Mouse (Mus musculus) liver, embryonic 11.5 days (tissue): Measurements from ENCODE around the gene Gnat2. TPM values are rescaled to one million over a fixed set of nuclear protein-coding genes. Genes with fewer than 3 reads are reported as not detected.
A peak's percentile ranks its signal among the peaks of the same experiment; 100 is the strongest.

Experiments
- ATAC-seq: fragments of 200-750 bp; cut with Nextera tagmentation; replicated peaks from 2 replicates; pipeline ENCODE4 v1.8.0; 2017; ENCODE audit warnings: moderate number of reproducible peaks, mild to moderate bottlenecking, moderate TSS enrichment, moderate library complexity; ENCODE audit not compliant: low FRiP score
- DNase-seq: peaks from one replicate; pipeline ENCODE4 v3.0.0-alpha.2; 2017; ENCODE audit warnings: low spot score
- H3K27ac ChIP-seq: fragments of 300-500 bp; sonication (generic); 2 replicates; pipeline ENCODE4 v1.5.1; 2014; ENCODE audit warnings: mild to moderate bottlenecking, low read depth, low read length, control low read depth
- H3K27me3 ChIP-seq: fragments of 300-500 bp; sonication (generic); replicated peaks from 2 replicates; pipeline ENCODE4 v1.6.1; 2014; ENCODE audit warnings: low read length, mixed read lengths; ENCODE audit not compliant: control insufficient read depth, insufficient read depth
- H3K36me3 ChIP-seq: fragments of 300-500 bp; sonication (generic); 2 replicates; pipeline ENCODE4 v1.6.1; 2014; ENCODE audit warnings: mild to moderate bottlenecking, low read length, moderate library complexity, mixed read lengths; ENCODE audit not compliant: control insufficient read depth, insufficient read depth
- H3K4me1 ChIP-seq: fragments of 300-500 bp; sonication (generic); replicated peaks from 2 replicates; pipeline ENCODE4 v1.6.1; 2014; ENCODE audit warnings: low read length, mixed read lengths; ENCODE audit not compliant: control insufficient read depth, insufficient read depth
- H3K4me2 ChIP-seq: fragments of 300-500 bp; sonication (generic); 2 replicates; pipeline ENCODE4 v1.6.1; 2014; ENCODE audit warnings: mild to moderate bottlenecking, control low read depth, moderate library complexity
- H3K4me3 ChIP-seq: fragments of 300-500 bp; sonication (generic); 2 replicates; pipeline ENCODE4 v1.5.1; 2014; ENCODE audit warnings: low read depth, low read length, control low read depth
- H3K9ac ChIP-seq: fragments of 300-500 bp; sonication (generic); 2 replicates; pipeline ENCODE4 v1.6.1; 2014; ENCODE audit warnings: low read depth, low read length, control low read depth
- H3K9me3 ChIP-seq: fragments of 300-500 bp; sonication (generic); 2 replicates; pipeline ENCODE4 v1.6.1; 2016; ENCODE audit warnings: low read length, inconsistent platforms, mixed read lengths; ENCODE audit not compliant: control insufficient read depth
- WGBS: fragments of 180-500 bp; shearing (Covaris S2); extraction: QIAGEN DNeasy Blood & Tissue Kit; methylation state at CpG from one replicate; pipeline ENCODE4 v1.1.7; 2014; 5-methylcytosine and 5-hydroxymethylcytosine counted together
- polyA plus RNA-seq: library from polyadenylated mRNA; unstranded; fragments of >200 nt; fragmentation: Nextera tagmentation; extraction: Ambion mirVana; gene quantifications from 2 replicates; pipeline ENCODE4 v1.2.1, GENCODE M21; 2014

The Gnat2 gene
- polyA plus RNA-seq, 1 experiment from 2014 or later = 4.2 TPM

GRCm38 (mm10) chr3:108131216-108131615 lies 38.6 kb downstream of the Gnat2 start:
- Histone ChIP-seq H3K4me3 (no peak overlapping the region), H3K4me2 (no peak overlapping the region), H3K9ac (peak overlapping the region; percentile 0; the same call in 1 of the 2 replicates), H3K36me3 (no peaks in the 10 kb centered on the region), H3K9me3 (no peaks in the 10 kb centered on the region), H3K27me3 (no peaks in the 10 kb centered on the region), H3K27ac (peak overlapping the region; percentile 3; the same call in 1 of the 2 replicates), H3K4me1 (peaks cover 50% of the 10 kb centered on the region)
- 83% methylated on average over 5 of the region's 5 CpGs for WGBS
- DNase-seq (no peak), ATAC-seq (no peak)

GRCm38 (mm10) chr3:108131821-108132220 lies 39.2 kb downstream of the Gnat2 start:
- Histone ChIP-seq H3K9ac (no peak overlapping the region), H3K9me3 (no peaks in the 10 kb centered on the region), H3K4me2 (no peak overlapping the region), H3K27ac (peak overlapping the region; percentile 65; the same call in 1 of the 2 replicates), H3K36me3 (no peaks in the 10 kb centered on the region), H3K4me1 (peaks cover 47% of the 10 kb centered on the region), H3K4me3 (no peak overlapping the region), H3K27me3 (no peaks in the 10 kb centered on the region)
- DNase-seq (no peak), ATAC-seq (no peak)
- WGBS = 80% methylated on average over 1 of the region's 1 CpGs

GRCm38 (mm10) chr3:108132484-108132883 lies 39.9 kb downstream of the Gnat2 start:
- DNase-seq (no peak), ATAC-seq (no peak)
- Histone ChIP-seq H3K4me1 (peaks cover 47% of the 10 kb centered on the region), H3K4me2 (no peak overlapping the region), H3K27ac (peak overlapping the region; percentile 65; the same call in 1 of the 2 replicates), H3K27me3 (no peaks in the 10 kb centered on the region), H3K4me3 (no peak overlapping the region), H3K36me3 (no peaks in the 10 kb centered on the region; the same call in 1 of the 2 replicates), H3K9me3 (no peaks in the 10 kb centered on the region), H3K9ac (no peak overlapping the region)
- 87% methylated on average over 1 of the region's 1 CpGs for WGBS

- no peak overlapping the region for H3K4me3 ChIP-seq
- H3K9me3 ChIP-seq = no peaks in the 10 kb centered on the region
- no peak for ATAC-seq
- 65% methylated on average over 11 of the region's 11 CpGs for WGBS
- H3K4me2 ChIP-seq = no peak overlapping the region
- H3K36me3 ChIP-seq = no peaks in the 10 kb centered on the region; the same call in 1 of the 2 replicates
- H3K27me3 ChIP-seq = no peaks in the 10 kb centered on the region
- no peak for DNase-seq
- H3K27ac ChIP-seq = no peak overlapping the region
- H3K9ac ChIP-seq = no peak overlapping the region
- peaks cover 30% of the 10 kb centered on the region for H3K4me1 ChIP-seq
Measured at GRCm38 (mm10) chr3:108134701-108135100, 42.1 kb downstream of the Gnat2 start.

- H3K36me3 ChIP-seq = no peaks in the 10 kb centered on the region; the same call in 1 of the 2 replicates
- no peak for ATAC-seq
Measured at GRCm38 (mm10) chr3:108139113-108139512, 46.5 kb downstream of the Gnat2 start.

GRCm38 (mm10) chr3:108140786-108141185 lies 48.2 kb downstream of the Gnat2 start:
- Histone ChIP-seq H3K27ac (no peak overlapping the region), H3K4me3 (no peak overlapping the region), H3K36me3 (no peaks in the 10 kb centered on the region; the same call in 1 of the 2 replicates), H3K9ac (no peak overlapping the region), H3K9me3 (no peaks in the 10 kb centered on the region), H3K4me1 (peaks cover 5% of the 10 kb centered on the region), H3K4me2 (no peak overlapping the region), H3K27me3 (no peaks in the 10 kb centered on the region)
- 80% methylated on average over 4 of the region's 4 CpGs for WGBS
- no peak for DNase-seq
- no peak for ATAC-seq

More at GRCm38 (mm10) chr3:108139113-108139512, 46.5 kb downstream of the Gnat2 start:
- no peak overlapping the region for H3K9ac ChIP-seq
- no peak overlapping the region for H3K4me3 ChIP-seq
- H3K4me2 ChIP-seq = no peak overlapping the region
- H3K9me3 ChIP-seq = no peaks in the 10 kb centered on the region
- H3K27me3 ChIP-seq = no peaks in the 10 kb centered on the region
- 78% methylated on average over 1 of the region's 1 CpGs for WGBS
- no peak for DNase-seq
- peaks cover 3% of the 10 kb centered on the region; the same call in 1 of the 2 replicates for H3K4me1 ChIP-seq
- H3K27ac ChIP-seq = no peak overlapping the region

GRCm38 (mm10) chr3:108145534-108146445 lies 53.2 kb downstream of the Gnat2 start, which contains the start of gene Gnai3:
Gene Gnai3, minus strand, starts transcription at chr3:108146146.
- no peaks in the 10 kb centered on the region for H3K27me3 ChIP-seq
- under 1% methylated on average over 63 of the region's 63 CpGs for WGBS
- H3K9me3 ChIP-seq = no peaks in the 10 kb centered on the region
- H3K27ac ChIP-seq = peak within 1 kb of the TSS; percentile 95
- peaks cover 19% of the 10 kb centered on the region for H3K4me1 ChIP-seq
- ATAC-seq = peak; percentile 95
- H3K36me3 ChIP-seq = no peaks in the 10 kb centered on the region
- H3K9ac ChIP-seq = peak within 1 kb of the TSS; percentile 97
- peak within 1 kb of the TSS; percentile 80 for H3K4me2 ChIP-seq
- H3K4me3 ChIP-seq = peak within 1 kb of the TSS; percentile 99
- DNase-seq = peak; percentile 92

- Histone ChIP-seq H3K4me2 (peak overlapping the region; percentile 80), H3K4me3 (peak overlapping the region; percentile 99), H3K27ac (peak overlapping the region; percentile 95), H3K9ac (peak overlapping the region; percentile 97), H3K36me3 (no peaks in the 10 kb centered on the region), H3K4me1 (peaks cover 19% of the 10 kb centered on the region), H3K27me3 (no peaks in the 10 kb centered on the region), H3K9me3 (no peaks in the 10 kb centered on the region)
- ATAC-seq (no peak), DNase-seq (no peak)
- 36% methylated on average over 5 of the region's 5 CpGs for WGBS
Measured at GRCm38 (mm10) chr3:108146671-108147070, 54.1 kb downstream of the Gnat2 start.
